Mouse (Mus musculus): ENCODE data around the gene Arid4b.
"Not testable (repeated sequence)": the region's sequence is repeated elsewhere in the genome, so short reads cannot be mapped to it uniquely, and the experiment has no call there.

Arid4b gene

GRCm38 (mm10) chr13:14063013-14063941 lies at the start of gene Arid4b, which contains the start of gene Ggps1:
TSS of gene Arid4b (plus strand) at chr13:14063232.
TSS of gene Ggps1 (minus strand) at chr13:14063488.
- peak; percentile 95 for ATAC-seq (ENCODE audit: low TSS enrichment)

- ATAC-seq (ENCODE audit: low TSS enrichment): no peak
These were observed 49.0 kb upstream of the Arid4b start for GRCm38 (mm10) chr13:14014001-14014400.

GRCm38 (mm10) chr13:14014540-14014939 lies 48.5 kb upstream of the Arid4b start:
- no peak for ATAC-seq (ENCODE audit: low TSS enrichment)

GRCm38 (mm10) chr13:14015609-14016008 lies 47.4 kb upstream of the Arid4b start:
- ATAC-seq (ENCODE audit: low TSS enrichment): no peak

- ATAC-seq (ENCODE audit: low TSS enrichment): no peak
These were observed 44.7 kb upstream of the Arid4b start for GRCm38 (mm10) chr13:14018283-14018682.

- ATAC-seq (ENCODE audit: low TSS enrichment): no peak
These were observed 44.2 kb upstream of the Arid4b start for GRCm38 (mm10) chr13:14018852-14019251.

- ATAC-seq (ENCODE audit: low TSS enrichment): not testable (repeated sequence)
These were observed 41.6 kb upstream of the Arid4b start for GRCm38 (mm10) chr13:14021417-14021816.

- no peak for ATAC-seq (ENCODE audit: low TSS enrichment)
These were observed 37.5 kb upstream of the Arid4b start for GRCm38 (mm10) chr13:14025554-14025953.

GRCm38 (mm10) chr13:14026154-14026820 lies 36.7 kb upstream of the Arid4b start:
- ATAC-seq (ENCODE audit: low TSS enrichment): no peak

- ATAC-seq (ENCODE audit: low TSS enrichment): no peak
These were observed 29.5 kb upstream of the Arid4b start for GRCm38 (mm10) chr13:14033309-14034072.

GRCm38 (mm10) chr13:14034073-14034348 lies 29.0 kb upstream of the Arid4b start:
- no peak for ATAC-seq (ENCODE audit: low TSS enrichment)

GRCm38 (mm10) chr13:14035352-14035751 lies 27.7 kb upstream of the Arid4b start:
- not testable (repeated sequence) for ATAC-seq (ENCODE audit: low TSS enrichment)

GRCm38 (mm10) chr13:14035875-14036630 lies 27.0 kb upstream of the Arid4b start:
- no peak for ATAC-seq (ENCODE audit: low TSS enrichment)

GRCm38 (mm10) chr13:14038911-14039291 lies 24.1 kb upstream of the Arid4b start:
- ATAC-seq (ENCODE audit: low TSS enrichment): no peak

GRCm38 (mm10) chr13:14039292-14039965 lies 23.6 kb upstream of the Arid4b start, which contains the start of gene Tbce:
TSS of gene Tbce (minus strand) at chr13:14039638.
- ATAC-seq (ENCODE audit: low TSS enrichment): peak; percentile 99

GRCm38 (mm10) chr13:14040186-14040585 lies 22.8 kb upstream of the Arid4b start:
- ATAC-seq (ENCODE audit: low TSS enrichment): no peak

- ATAC-seq (ENCODE audit: low TSS enrichment): no peak
These were observed 19.2 kb upstream of the Arid4b start for GRCm38 (mm10) chr13:14043851-14044250.

- no peak for ATAC-seq (ENCODE audit: low TSS enrichment)
These were observed 18.5 kb upstream of the Arid4b start for GRCm38 (mm10) chr13:14044521-14044920.

GRCm38 (mm10) chr13:14049878-14050277 lies 13.2 kb upstream of the Arid4b start:
- ATAC-seq (ENCODE audit: low TSS enrichment): no peak

- ATAC-seq (ENCODE audit: low TSS enrichment): no peak
These were observed 6.2 kb upstream of the Arid4b start for GRCm38 (mm10) chr13:14056801-14057200.

- ATAC-seq (ENCODE audit: low TSS enrichment): no peak
These were observed 3.5 kb upstream of the Arid4b start for GRCm38 (mm10) chr13:14059582-14059981.

Data from frontal cortex, adult (tissue).